Comparison of ENCODE assay signal across 21 mouse cellular contexts in genomic region chr6:88836178-88836819, GRCm38 (mm10). TPM values are rescaled to one million over a fixed set of nuclear protein-coding genes. Genes with fewer than 3 reads are reported as not detected.
DNase-seq lines count a peak whose midpoint lies in the region; ATAC-seq lines count a peak whose summit lies in the region.
"Had no signal": no experiment of that assay in that cellular context is flagged by ENCODE, and none has a peak within 500 bp of the region (broad histone marks: within the 10 kb centered on the region; RNA-seq: fewer than 3 reads in every experiment).

No protein-coding gene starts in this region.

- H3K4me3 ChIP-seq in midbrain, embryonic 13.5 days (replicated peaks), result no peak overlapping the region
- H3K4me3 ChIP-seq in midbrain, embryonic 15.5 days, result no peak overlapping the region
- H3K4me3 ChIP-seq in liver, embryonic 16.5 days (ENCODE audit: low read depth, low read length), result no peak overlapping the region
- H3K4me3 ChIP-seq: embryonic facial prominence, embryonic 13.5 days; heart, adult 2 months; layer of hippocampus, adult 2 months had no signal

- H3K4me1 ChIP-seq in midbrain, embryonic 13.5 days (replicated peaks), result peaks cover 21% of the 10 kb centered on the region
- peaks cover 20% of the 10 kb centered on the region for H3K4me1 ChIP-seq in midbrain, embryonic 15.5 days
- peaks cover 62% of the 10 kb centered on the region for H3K4me1 ChIP-seq in liver, embryonic 16.5 days (ENCODE audit: control insufficient read depth, low read depth, low read length)

- H3K4me2 ChIP-seq in midbrain, embryonic 13.5 days (replicated peaks), result no peak overlapping the region
- H3K4me2 ChIP-seq in midbrain, embryonic 15.5 days, result no peak overlapping the region
- peak overlapping the region; percentile 59; the same call in 1 of the 2 replicates for H3K4me2 ChIP-seq in liver, embryonic 16.5 days (ENCODE audit: low read depth, low read length)
- H3K4me2 ChIP-seq: embryonic facial prominence, embryonic 13.5 days; hindbrain, embryonic 14.5 days had no signal

- H3K27ac ChIP-seq in midbrain, embryonic 13.5 days, result no peak overlapping the region
- H3K27ac ChIP-seq in midbrain, embryonic 15.5 days, result no peak overlapping the region
- peak overlapping the region; percentile 94 for H3K27ac ChIP-seq in liver, embryonic 16.5 days (ENCODE audit: low read length)
- H3K27ac ChIP-seq: embryonic facial prominence, embryonic 13.5 days; heart, adult 2 months; hindbrain, embryonic 14.5 days; kidney, postnatal 0 days; layer of hippocampus, adult 2 months had no signal

- 91% methylated on average over 28 of the region's 28 CpGs for WGBS in midbrain, embryonic 13.5 days
- WGBS in midbrain, embryonic 15.5 days, result 85% methylated on average over 28 of the region's 28 CpGs
- WGBS in liver, embryonic 16.5 days (ENCODE audit: insufficient replicate concordance), result 89% methylated on average over 28 of the region's 28 CpGs

- H3K9ac ChIP-seq in midbrain, embryonic 13.5 days (replicated peaks), result peak overlapping the region; percentile 36; the same call in 1 of the 2 replicates
- H3K9ac ChIP-seq in midbrain, embryonic 15.5 days, result no peak overlapping the region
- no peak overlapping the region; the same call in 1 of the 2 replicates for H3K9ac ChIP-seq in liver, embryonic 16.5 days (ENCODE audit: low read depth, low read length)
- H3K9ac ChIP-seq: embryonic facial prominence, embryonic 13.5 days; hindbrain, embryonic 14.5 days had no signal

- H3K9me3 ChIP-seq in midbrain, embryonic 13.5 days, result no peaks in the 10 kb centered on the region
- H3K9me3 ChIP-seq in midbrain, embryonic 15.5 days, result no peaks in the 10 kb centered on the region
- no peaks in the 10 kb centered on the region for H3K9me3 ChIP-seq in liver, embryonic 16.5 days (replicated peaks; ENCODE audit: control insufficient read depth, low read length)
- H3K9me3 ChIP-seq: embryonic facial prominence, embryonic 13.5 days had no signal

- no peaks in the 10 kb centered on the region for H3K27me3 ChIP-seq in midbrain, embryonic 13.5 days
- no peaks in the 10 kb centered on the region for H3K27me3 ChIP-seq in midbrain, embryonic 15.5 days (replicated peaks)
- no peaks in the 10 kb centered on the region for H3K27me3 ChIP-seq in liver, embryonic 16.5 days (ENCODE audit: control insufficient read depth, insufficient read depth, low read depth, low read length)
- H3K27me3 ChIP-seq: embryonic facial prominence, embryonic 13.5 days had no signal

- peaks cover 47% of the 10 kb centered on the region for H3K36me3 ChIP-seq in midbrain, embryonic 13.5 days
- peaks cover 18% of the 10 kb centered on the region for H3K36me3 ChIP-seq in midbrain, embryonic 15.5 days (replicated peaks)
- peaks cover 39% of the 10 kb centered on the region for H3K36me3 ChIP-seq in liver, embryonic 16.5 days (ENCODE audit: control insufficient read depth, insufficient read depth)

- DNase-seq in heart, adult 11 months, result peak; percentile 90
- no peak for DNase-seq in heart, adult 9 months (ENCODE audit: low spot score in 2 of 2)
- peak; percentile 74 for DNase-seq in lung, postnatal 14 days
- DNase-seq: adrenal gland, postnatal 14 days; cerebellum, adult 2 months; gastrocnemius, postnatal 10 days; heart, adult 2 months; heart, postnatal 14 days; midbrain, embryonic 14.5 days; retina, postnatal 1 day; thymus, adult 18-20 months had no signal

- no peak for ATAC-seq in midbrain, embryonic 13.5 days
- no peak for ATAC-seq in midbrain, embryonic 15.5 days (replicated peaks)
- no peak for ATAC-seq in liver, embryonic 16.5 days (ENCODE audit: low read depth)
- no peak for ATAC-seq in erythroid progenitor cell, adult 5-6 weeks (replicated peaks; ENCODE audit: low FRiP score, poor library complexity, severe bottlenecking)
- no peak for ATAC-seq in inflammation-experienced regulatory T-cells, adult 6 months
- ATAC-seq: intestine, postnatal 0 days had no signal

RNA-seq across cellular contexts. Expression of gene Abtb1, which starts 5.5 kb away (rescaled TPM):
- 35.9 and 36.2 TPM in 2 replicates for polyA plus RNA-seq in midbrain, embryonic 13.5 days (2015; fragmentation: Nextera tagmentation; extraction: Ambion mirVana)
- 40.4 and 42.5 TPM in 2 replicates for polyA plus RNA-seq in midbrain, embryonic 15.5 days (2015; fragmentation: Nextera tagmentation; extraction: Ambion mirVana)
- polyA plus RNA-seq in liver, embryonic 16.5 days (2015; fragmentation: Nextera tagmentation; extraction: Ambion mirVana), result 61.0 and 65.2 TPM in 2 replicates
- total RNA-seq in erythroid progenitor cell, adult 5-6 weeks (2015; ENCODE audit: low replicate concordance), result 49.4 and 49.9 TPM in 2 replicates
- total RNA-seq in erythroid progenitor cell, adult 5-6 weeks (2017; ENCODE audit: low replicate concordance), result 112 and 178 TPM in 2 replicates
- 10 to 100 TPM; 39.2 to 72.4 (median 62.7) TPM for polyA plus RNA-seq in inflammation-experienced regulatory T-cells, adult 6 months (2017; shearing (Covaris generic))

RNA-seq across cellular contexts. Expression of gene Podxl2, which starts 38.5 kb away (rescaled TPM):
- polyA plus RNA-seq in midbrain, embryonic 13.5 days (2015; fragmentation: Nextera tagmentation; extraction: Ambion mirVana), result 478 and 520 TPM in 2 replicates
- polyA plus RNA-seq in midbrain, embryonic 15.5 days (2015; fragmentation: Nextera tagmentation; extraction: Ambion mirVana), result 697 and 723 TPM in 2 replicates
- polyA plus RNA-seq in liver, embryonic 16.5 days (2015; fragmentation: Nextera tagmentation; extraction: Ambion mirVana), result 0.51 and 1.6 TPM in 2 replicates
- not detected in 2 replicates for total RNA-seq in erythroid progenitor cell, adult 5-6 weeks (2015; ENCODE audit: low replicate concordance)
- total RNA-seq in erythroid progenitor cell, adult 5-6 weeks (2017; ENCODE audit: low replicate concordance), result 12.3 TPM in 1 of 2 replicates, not detected in the other
- not detected for polyA plus RNA-seq in inflammation-experienced regulatory T-cells, adult 6 months (2017; shearing (Covaris generic))

Comparison
In these comparisons a context has a peak if more than half of its experiments do, and no peak if none do; other contexts are left out.
1. DNase-seq: peak in heart, adult 11 months (single experiment) and lung, postnatal 14 days (single experiment); none in heart, adult 9 months (0 of 2).
2. RNA of gene Podxl2, which starts 38.5 kb away (polyA plus RNA-seq): 697 to 723 TPM in midbrain, embryonic 15.5 days and 478 to 520 TPM in midbrain, embryonic 13.5 days; 0.51 to 1.6 TPM in liver, embryonic 16.5 days and not detected in inflammation-experienced regulatory T-cells, adult 6 months; every median in the first group is over 100 times any median in the second.